Mouse (Mus musculus) lung, embryonic 16.5 days (tissue): ENCODE data around the gene Dmpk. TPM values are rescaled to one million over a fixed set of nuclear protein-coding genes. Genes with fewer than 3 reads are reported as not detected.

ENCODE experiments used
- ATAC-seq: fragments of 200-750 bp; cut with Nextera tagmentation; 2 replicates; pipeline ENCODE4 v1.8.0; 2017; ENCODE audit warnings: low read depth, mild to moderate bottlenecking, moderate library complexity
- H3K27ac ChIP-seq: fragments of 300-500 bp; sonication (generic); 2 replicates; pipeline ENCODE4 v1.5.1; 2014; ENCODE audit warnings: mild to moderate bottlenecking, control low read depth, low read length
- H3K27me3 ChIP-seq: fragments of 300-500 bp; sonication (generic); 2 replicates; pipeline ENCODE4 v1.6.1; 2014; ENCODE audit warnings: low read depth, low read length, mixed read lengths; ENCODE audit not compliant: control insufficient read depth, insufficient read depth
- H3K36me3 ChIP-seq: fragments of 300-500 bp; sonication (generic); 2 replicates; pipeline ENCODE4 v1.6.1; 2014; ENCODE audit warnings: low read length; ENCODE audit not compliant: control insufficient read depth, insufficient read depth
- H3K4me1 ChIP-seq: fragments of 300-500 bp; sonication (generic); replicated peaks from 2 replicates; pipeline ENCODE4 v1.6.1; 2014; ENCODE audit warnings: low read length, mixed read lengths; ENCODE audit not compliant: control insufficient read depth, insufficient read depth
- H3K4me2 ChIP-seq: fragments of 300-500 bp; sonication (generic); 2 replicates; pipeline ENCODE4 v1.6.1; 2014; ENCODE audit warnings: low read depth, low read length, control low read depth
- H3K4me3 ChIP-seq: fragments of 300-500 bp; sonication (generic); 2 replicates; pipeline ENCODE4 v1.5.1; 2014; ENCODE audit warnings: mild to moderate bottlenecking, low read length, control low read depth
- H3K9ac ChIP-seq: fragments of 300-500 bp; sonication (generic); 2 replicates; pipeline ENCODE4 v1.6.1; 2014; ENCODE audit warnings: low read length, control low read depth
- H3K9me3 ChIP-seq: fragments of 300-500 bp; sonication (generic); 2 replicates; pipeline ENCODE4 v1.6.1; 2016; ENCODE audit warnings: low read length; ENCODE audit not compliant: control insufficient read depth
- WGBS: fragments of 180-500 bp; shearing (Covaris S2); extraction: QIAGEN DNeasy Blood & Tissue Kit; methylation state at CpG from one replicate; pipeline ENCODE4 v1.1.7; 2014; 5-methylcytosine and 5-hydroxymethylcytosine counted together
- polyA plus RNA-seq: library from polyadenylated mRNA; unstranded; fragments of >200 nt; fragmentation: Nextera tagmentation; extraction: Ambion mirVana; gene quantifications from 2 replicates; pipeline ENCODE4 v1.2.1, GENCODE M21; 2015

The Dmpk gene
- polyA plus RNA-seq, 1 experiment from 2014 or later = 28.7 TPM

DNA sequence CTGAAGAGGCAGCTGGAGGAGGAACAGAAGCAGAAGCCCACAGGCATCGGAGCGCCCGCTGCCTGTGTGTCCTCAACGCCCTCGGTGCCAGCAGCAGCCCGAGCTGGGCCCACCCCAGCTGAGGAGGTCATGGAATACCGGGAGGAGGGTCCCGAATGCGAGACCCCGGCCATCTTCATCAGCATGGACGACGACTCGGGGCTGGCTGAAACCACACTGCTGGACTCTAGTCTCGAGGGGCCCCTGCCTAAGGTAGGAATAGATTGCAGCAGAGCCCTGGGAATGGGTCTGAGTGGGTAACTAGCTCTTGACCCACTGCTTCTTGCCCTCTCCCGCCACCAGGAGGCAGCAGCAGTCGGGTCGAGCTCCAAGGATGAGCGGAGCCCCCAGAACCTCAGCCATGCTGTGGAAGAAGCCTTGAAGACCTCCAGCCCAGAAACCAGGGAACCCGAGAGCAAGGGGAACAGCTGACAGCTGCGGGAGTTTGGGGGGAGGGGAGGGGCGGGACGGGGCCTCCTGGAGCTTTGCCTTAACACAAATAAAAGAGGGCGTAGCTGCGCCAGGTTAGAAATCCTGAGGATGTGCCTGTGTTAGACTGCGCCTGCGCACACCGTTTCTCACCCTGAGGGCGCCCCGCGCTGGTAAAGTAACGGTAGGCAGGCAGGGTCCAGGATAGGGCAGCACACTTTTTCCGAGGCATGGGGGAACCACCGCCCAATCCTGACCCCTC lies 29.4 kb upstream of the Dmpk start, which contains the start of gene Rsph6a:
Gene Rsph6a (plus strand): TSS at position 644 of the 730 bp plus-strand sequence.
- H3K4me2 ChIP-seq = no peak within 1 kb of the TSS
- H3K27me3 ChIP-seq = no peaks in the 10 kb centered on the region
- no peak within 1 kb of the TSS for H3K27ac ChIP-seq
- peak; percentile 40 for ATAC-seq
- H3K9ac ChIP-seq = no peak within 1 kb of the TSS
- no peaks in the 10 kb centered on the region for H3K9me3 ChIP-seq
- no peak within 1 kb of the TSS for H3K4me3 ChIP-seq
- WGBS = 34% methylated on average over 33 of the region's 33 CpGs
- no peaks in the 10 kb centered on the region for H3K4me1 ChIP-seq
- peaks cover 20% of the 10 kb centered on the region for H3K36me3 ChIP-seq

- Histone ChIP-seq H3K4me1 (no peaks in the 10 kb centered on the region), H3K27me3 (no peaks in the 10 kb centered on the region), H3K36me3 (peaks cover 15% of the 10 kb centered on the region), H3K4me3 (no peak overlapping the region), H3K27ac (no peak overlapping the region), H3K9me3 (no peaks in the 10 kb centered on the region), H3K4me2 (no peak overlapping the region), H3K9ac (no peak overlapping the region)
- 61% methylated on average over 9 of the region's 9 CpGs for WGBS
- ATAC-seq = peak; percentile 24; the same call in 1 of the 2 replicates
Measured at GRCm38 (mm10) chr7:19054777-19055076, 28.9 kb upstream of the Dmpk start.

GRCm38 (mm10) chr7:19055108-19055507 lies 28.5 kb upstream of the Dmpk start:
- Histone ChIP-seq H3K27ac (no peak overlapping the region), H3K36me3 (peaks cover 12% of the 10 kb centered on the region), H3K4me3 (no peak overlapping the region), H3K9ac (no peak overlapping the region), H3K4me1 (no peaks in the 10 kb centered on the region), H3K4me2 (no peak overlapping the region), H3K27me3 (no peaks in the 10 kb centered on the region), H3K9me3 (no peaks in the 10 kb centered on the region)
- 87% methylated on average over 8 of the region's 8 CpGs for WGBS
- 0 out of 2 replicates have a peak, but pooled peaks have one; percentile 4 for ATAC-seq

DNA sequence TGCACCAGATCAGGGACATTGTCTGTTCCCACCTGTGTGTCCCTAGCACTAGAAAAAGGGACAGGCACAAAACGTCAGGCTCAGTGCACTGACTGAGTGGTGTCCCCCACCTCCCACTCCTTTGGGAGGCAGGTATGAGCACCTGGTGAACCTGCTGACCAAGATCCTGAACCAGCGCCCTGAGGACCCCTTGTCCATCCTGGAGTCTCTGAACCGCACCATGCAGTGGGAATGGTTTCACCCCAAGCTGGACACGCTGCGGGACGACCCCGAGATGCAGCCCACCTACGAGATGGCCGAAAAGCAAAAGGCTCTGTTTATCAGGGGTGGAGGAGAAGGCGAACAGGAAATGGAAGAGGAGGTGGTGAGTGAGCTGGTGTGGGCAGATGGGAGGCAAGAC lies 26.2 kb upstream of the Dmpk start:
- no peak overlapping the region for H3K4me2 ChIP-seq
- H3K27ac ChIP-seq = no peak overlapping the region
- no peak for ATAC-seq

GRCm38 (mm10) chr7:19065896-19066295 lies 17.8 kb upstream of the Dmpk start:
- Histone ChIP-seq H3K4me3 (peak overlapping the region; percentile 4; the same call in 1 of the 2 replicates), H3K36me3 (no peaks in the 10 kb centered on the region), H3K4me2 (0 out of 2 replicates have a peak overlapping the region, but pooled peaks have one; percentile 17), H3K9ac (no peak overlapping the region), H3K4me1 (no peaks in the 10 kb centered on the region), H3K9me3 (no peaks in the 10 kb centered on the region), H3K27me3 (peaks cover 31% of the 10 kb centered on the region), H3K27ac (no peak overlapping the region)
- no peak for ATAC-seq
- WGBS = 48% methylated on average over 13 of the region's 13 CpGs

More for the DNA sequence above, 26.2 kb upstream of the Dmpk start:
- H3K9ac ChIP-seq = no peak overlapping the region
- peaks cover 4% of the 10 kb centered on the region for H3K36me3 ChIP-seq
- H3K4me1 ChIP-seq = no peaks in the 10 kb centered on the region
- no peaks in the 10 kb centered on the region for H3K27me3 ChIP-seq
- H3K9me3 ChIP-seq = no peaks in the 10 kb centered on the region
- no peak overlapping the region for H3K4me3 ChIP-seq
- WGBS = 72% methylated on average over 10 of the region's 10 CpGs

DNA sequence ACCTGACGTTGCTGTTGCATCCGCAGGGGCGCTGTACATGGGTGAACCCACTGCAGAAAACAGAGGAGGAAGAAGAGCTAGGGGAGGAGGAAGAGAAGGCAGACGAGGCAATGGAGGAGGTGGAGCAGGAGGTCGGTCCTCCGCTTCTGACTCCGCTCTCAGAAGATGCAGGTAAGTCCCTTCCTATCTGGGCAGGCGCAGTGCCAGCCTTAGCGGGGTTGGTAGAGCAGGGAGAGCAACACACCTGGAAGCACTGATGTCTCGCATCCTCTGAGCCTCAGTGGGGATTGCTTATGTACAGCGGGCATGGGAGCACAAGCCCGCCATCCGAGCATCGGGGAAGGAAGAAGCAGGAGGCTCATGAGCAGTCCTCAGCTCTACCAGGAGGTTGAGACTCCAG lies 16.6 kb upstream of the Dmpk start:
- ATAC-seq = peak; percentile 23; the same call in 1 of the 2 replicates
- 47% methylated on average over 14 of the region's 14 CpGs for WGBS
- no peaks in the 10 kb centered on the region for H3K36me3 ChIP-seq
- H3K9ac ChIP-seq = no peak overlapping the region
- H3K4me2 ChIP-seq = no peak overlapping the region
- H3K27ac ChIP-seq = no peak overlapping the region
- H3K27me3 ChIP-seq = peaks cover 31% of the 10 kb centered on the region
- no peaks in the 10 kb centered on the region for H3K9me3 ChIP-seq
- H3K4me3 ChIP-seq = no peak overlapping the region
- no peaks in the 10 kb centered on the region for H3K4me1 ChIP-seq

DNA sequence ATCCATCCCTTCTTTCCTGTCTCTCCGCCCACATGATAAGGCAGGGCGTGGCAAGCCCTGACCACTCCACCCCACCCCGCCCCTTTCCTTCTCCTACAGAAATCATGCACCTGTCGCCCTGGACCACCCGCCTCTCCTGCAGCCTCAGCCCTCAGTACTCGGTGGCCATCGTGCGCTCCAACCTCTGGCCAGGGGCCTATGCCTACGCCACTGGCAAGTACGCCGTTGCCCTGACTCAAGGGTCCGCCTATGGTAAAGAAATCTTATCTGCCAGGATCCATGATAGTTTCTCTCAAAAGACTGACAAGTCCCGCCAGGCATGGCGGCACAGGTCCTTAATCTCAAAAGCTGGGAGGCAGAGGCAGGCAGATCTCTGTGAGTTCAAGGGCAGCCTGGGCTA lies 15.7 kb upstream of the Dmpk start:
- no peak for ATAC-seq
- no peaks in the 10 kb centered on the region for H3K4me1 ChIP-seq
- WGBS = 57% methylated on average over 13 of the region's 14 CpGs
- H3K9me3 ChIP-seq = no peaks in the 10 kb centered on the region
- no peaks in the 10 kb centered on the region for H3K36me3 ChIP-seq
- no peak overlapping the region for H3K9ac ChIP-seq
- H3K27me3 ChIP-seq = peaks cover 31% of the 10 kb centered on the region
- H3K4me2 ChIP-seq = no peak overlapping the region
- H3K27ac ChIP-seq = no peak overlapping the region
- no peak overlapping the region for H3K4me3 ChIP-seq

DNA sequence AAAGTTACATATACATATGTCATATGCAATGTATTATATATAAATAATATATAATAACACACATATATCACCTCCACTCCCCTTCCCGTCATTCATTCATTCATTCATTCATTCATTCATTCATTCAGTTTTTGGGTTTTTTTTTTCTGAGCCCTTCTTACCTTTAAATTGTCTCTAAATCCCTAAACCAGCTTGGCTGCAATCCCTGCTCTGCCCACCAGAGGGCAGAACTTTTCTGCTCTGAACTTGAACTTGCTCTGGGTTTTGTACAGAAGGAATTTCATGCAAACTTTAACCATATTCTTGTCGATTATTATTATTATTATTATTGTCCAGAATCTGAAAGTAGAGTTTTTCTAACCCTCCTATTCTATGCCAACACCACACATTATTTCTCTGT lies 14.9 kb upstream of the Dmpk start:
- Histone ChIP-seq H3K9me3 (no peaks in the 10 kb centered on the region), H3K4me2 (no peak overlapping the region), H3K36me3 (no peaks in the 10 kb centered on the region), H3K27me3 (peaks cover 31% of the 10 kb centered on the region), H3K4me1 (no peaks in the 10 kb centered on the region), H3K4me3 (no peak overlapping the region), H3K9ac (no peak overlapping the region), H3K27ac (no peak overlapping the region)
- WGBS = 3% methylated on average over 2 of the region's 2 CpGs
- ATAC-seq = no peak

DNA sequence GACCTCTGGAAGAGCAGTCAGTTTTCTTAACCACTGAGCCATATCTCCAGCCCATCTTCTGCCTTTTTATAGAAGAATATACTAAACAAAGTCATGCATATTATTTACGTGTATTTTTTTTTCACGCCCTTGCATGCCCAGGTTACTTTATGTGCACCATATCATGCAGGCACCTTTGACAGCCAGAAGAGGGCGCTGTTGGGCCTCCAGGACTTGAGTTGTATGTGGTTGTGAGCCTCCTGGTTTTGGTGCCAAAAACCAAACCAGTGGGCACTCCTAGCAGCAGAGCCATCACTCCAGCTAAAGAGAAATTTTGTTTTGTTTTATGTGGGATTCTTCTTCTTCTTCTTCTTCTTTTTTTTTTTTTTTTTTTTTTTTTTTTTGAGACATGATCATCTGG lies 14.1 kb upstream of the Dmpk start:
- ATAC-seq = no peak
- no peaks in the 10 kb centered on the region for H3K4me1 ChIP-seq
- H3K27me3 ChIP-seq = peaks cover 28% of the 10 kb centered on the region
- no peaks in the 10 kb centered on the region for H3K36me3 ChIP-seq
- H3K9ac ChIP-seq = no peak overlapping the region
- no peak overlapping the region for H3K4me3 ChIP-seq
- H3K27ac ChIP-seq = no peak overlapping the region
- no peaks in the 10 kb centered on the region for H3K9me3 ChIP-seq
- 45% methylated on average over 3 of the region's 3 CpGs for WGBS
- no peak overlapping the region for H3K4me2 ChIP-seq
